Mouse (Mus musculus) bone marrow, adult 2 months (tissue): ENCODE results near the gene Zyg11b.

Experiments used
- CTCF ChIP-seq: fragments of 200-500 bp; IDR thresholded peaks from 2 replicates; pipeline ENCODE4 v1.5.1; 2011; ENCODE audit warnings: low read length, control low read depth; ENCODE audit not compliant: control insufficient read depth, insufficient read depth
- POLR2A ChIP-seq: fragments of 200-500 bp; IDR thresholded peaks from 2 replicates; pipeline ENCODE4 v1.6.1; 2011; ENCODE audit warnings: low read depth, mild to moderate bottlenecking, control low read depth, low read length, borderline replicate concordance; ENCODE audit not compliant: control insufficient read depth

DNA sequence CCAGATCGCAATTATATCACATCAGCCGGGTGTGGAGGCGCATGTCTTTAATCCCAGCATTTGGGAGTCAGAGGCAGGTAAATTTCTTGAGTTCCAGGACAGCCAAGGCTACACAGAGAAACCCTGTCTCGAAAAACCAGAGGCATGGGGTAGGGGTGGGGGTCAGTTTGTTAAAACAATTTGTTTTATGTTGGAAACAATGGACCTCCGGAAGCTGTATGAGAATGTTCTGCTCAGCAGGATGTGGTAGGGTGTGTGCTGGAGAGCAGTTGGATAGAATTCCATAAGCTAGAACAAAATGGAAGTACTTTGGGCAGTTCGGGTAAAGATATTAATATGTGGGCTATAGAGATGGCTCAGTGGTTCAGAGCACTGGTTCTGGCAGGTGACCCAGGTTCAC, 34.5 kb upstream of the Zyg11b start:
- no peak for TF ChIP-seq POLR2A
- no peak for TF ChIP-seq CTCF
